Mouse (Mus musculus) gastrocnemius, postnatal 14 days (tissue): ENCODE data around the gene Mrps18c. TPM values are rescaled to one million over a fixed set of nuclear protein-coding genes. Genes with fewer than 3 reads are reported as not detected.

Experiments used
- DNase-seq: peaks from one replicate; pipeline ENCODE4 v3.0.0; 2021; ENCODE audit warnings: mixed read lengths
- intact Hi-C: fragments of 180-260 bp; cut with DNase I; formaldehyde crosslinking; loops from one replicate; pipeline ENCODE4 v1.15.1; 2025; ENCODE audit warnings: low total_unique reads
- long read RNA-seq, 2 experiments: library from polyadenylated mRNA; stranded (forward); transcript quantifications; one replicate each; pipeline ENCODE4 v2.0.0; 2021
- total RNA-seq, 2 experiments: library from RNA; stranded (reverse); gene quantifications; 2 replicates each; pipeline ENCODE4 v1.2.3; 2021

Mrps18c gene
- total RNA-seq = 10 to 100 TPM; 72.2 to 76.4 TPM
- long read RNA-seq, experiment 1, transcript Mrps18c-201 (6 exons, 638 nt) = major isoform, 41 of 43 reads
- long read RNA-seq, experiment 1, partial matches to known transcripts = 0 of 43 reads
- long read RNA-seq, experiment 1, other reads (novel, unspliced or antisense) = 1 of 43 reads
- long read RNA-seq, experiment 2, transcript Mrps18c-201 (6 exons, 638 nt) = major isoform, 37 of 42 reads
- long read RNA-seq, experiment 2, partial matches to known transcripts = 0 of 42 reads
- long read RNA-seq, experiment 2, other reads (novel, unspliced or antisense) = 3 of 42 reads

DNA sequence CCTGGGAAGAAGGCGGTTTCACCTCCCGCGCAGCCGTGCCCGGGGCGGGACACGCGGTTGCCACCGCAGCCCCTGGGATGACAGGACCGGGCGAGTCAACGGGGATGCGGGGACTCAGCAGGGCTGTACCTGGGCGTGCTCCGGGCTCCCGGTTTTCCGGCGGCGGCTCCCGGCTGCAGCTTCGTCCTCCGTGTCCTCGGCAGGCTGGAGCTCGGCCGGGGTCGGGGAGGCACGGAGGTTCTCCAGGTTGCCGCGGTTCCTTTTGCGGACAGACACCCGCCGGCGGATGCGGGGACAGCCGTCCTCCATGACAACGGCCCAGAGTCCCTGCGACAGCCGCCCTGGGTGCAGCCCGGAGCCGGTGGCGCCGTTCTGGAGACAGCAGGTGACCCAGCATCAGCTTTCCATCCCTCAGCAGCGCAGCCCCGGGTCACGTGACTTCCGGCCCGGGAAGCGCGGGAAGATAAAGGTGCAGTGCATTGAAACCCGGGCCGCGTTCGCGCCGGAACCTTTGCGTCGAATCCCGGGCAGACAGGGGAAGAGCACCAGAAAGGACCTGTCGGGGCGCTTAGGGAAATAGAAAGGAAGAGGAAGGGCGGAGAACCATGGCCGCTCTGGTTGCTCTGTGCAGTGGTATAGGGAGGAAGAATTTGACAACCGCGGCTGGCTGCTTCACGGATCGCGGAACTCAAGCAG lies at the start of gene Mrps18c, which contains the start of gene Helq:
Gene Mrps18c, plus strand, starts transcription at position 463 of the 696 bp plus-strand sequence.
Gene Helq, minus strand, starts transcription at position 434 of the 696 bp plus-strand sequence.
- peak; percentile 87 for DNase-seq
- intact Hi-C loops = loop anchor here (10.0 kb wide), 1 partner anchor 114 kb away; no protein-coding TSS in a partner anchor

DNA sequence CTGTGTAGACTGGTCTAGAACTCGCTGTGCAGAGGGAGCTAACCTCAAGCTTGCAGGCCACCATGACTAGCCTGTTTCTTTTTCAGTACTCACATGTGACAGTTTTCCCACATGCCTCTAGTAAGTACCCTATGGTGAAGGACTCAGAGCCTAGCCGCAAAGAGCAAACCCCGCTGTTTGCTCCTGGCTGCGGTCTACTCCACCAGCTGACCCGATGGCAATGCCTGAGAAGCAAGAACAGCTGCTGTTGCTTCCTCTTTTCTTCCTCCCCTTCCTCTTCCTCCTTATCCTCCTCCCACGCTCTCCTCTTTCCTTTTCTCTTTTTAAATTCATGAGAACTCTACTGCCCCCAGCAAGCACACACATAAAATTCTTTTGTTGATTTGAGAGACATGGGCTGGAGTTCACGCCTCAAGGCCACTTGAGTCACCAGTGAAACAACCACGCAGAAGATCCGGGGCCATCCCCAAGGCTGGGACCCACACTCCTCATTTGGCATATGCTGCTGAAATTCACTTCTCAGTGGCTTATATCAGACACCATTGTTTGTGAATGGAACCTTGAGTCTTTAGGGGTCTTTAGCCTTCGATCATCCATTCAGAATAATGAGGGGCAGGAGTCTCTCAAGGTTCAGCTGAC lies 47.7 kb upstream of the Mrps18c start:
- no peak for DNase-seq

DNA sequence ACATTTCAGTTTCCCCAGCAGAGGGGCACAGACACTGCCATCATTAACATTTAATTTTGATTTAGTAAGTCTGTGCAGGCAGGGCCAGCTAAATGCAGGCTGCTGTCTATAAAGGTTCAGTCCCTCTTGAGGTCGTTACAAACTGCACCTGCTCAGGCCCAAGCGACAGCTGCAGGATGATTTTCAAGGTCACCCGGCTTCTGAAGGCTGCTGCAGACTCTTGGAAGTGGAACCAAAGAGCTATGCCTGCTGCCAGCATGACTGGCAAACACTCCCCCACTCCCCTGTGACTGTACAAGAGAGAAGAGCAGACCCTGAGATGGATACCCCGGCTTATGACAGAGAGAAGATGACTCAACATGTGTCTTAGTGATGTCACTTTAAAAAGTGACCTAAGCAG lies 46.8 kb upstream of the Mrps18c start:
- intact Hi-C loops = no loop called here
- DNase-seq = no peak

More for the DNA sequence above, 47.7 kb upstream of the Mrps18c start:
- intact Hi-C loops = no loop called here

DNA sequence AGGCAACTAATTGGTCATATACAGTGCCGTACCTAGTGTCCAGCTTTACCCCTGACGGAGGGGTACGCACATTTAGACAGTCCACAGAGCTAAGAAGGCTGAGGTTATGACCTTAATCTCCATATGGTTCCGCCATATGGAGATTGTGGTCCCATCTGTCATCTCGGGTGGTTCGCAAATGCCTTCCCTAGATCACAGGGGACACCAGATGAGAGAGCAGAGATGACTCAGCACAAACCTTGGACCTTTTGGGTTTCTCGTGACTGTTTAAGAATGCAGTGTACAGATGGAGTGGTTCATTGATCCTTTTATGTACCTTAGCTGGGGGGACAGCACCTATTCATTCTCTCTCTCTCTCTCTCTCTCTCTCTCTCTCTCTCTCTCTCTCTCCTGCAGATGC lies 45.0 kb upstream of the Mrps18c start:
- intact Hi-C loops = no loop called here
- DNase-seq = no peak

DNA sequence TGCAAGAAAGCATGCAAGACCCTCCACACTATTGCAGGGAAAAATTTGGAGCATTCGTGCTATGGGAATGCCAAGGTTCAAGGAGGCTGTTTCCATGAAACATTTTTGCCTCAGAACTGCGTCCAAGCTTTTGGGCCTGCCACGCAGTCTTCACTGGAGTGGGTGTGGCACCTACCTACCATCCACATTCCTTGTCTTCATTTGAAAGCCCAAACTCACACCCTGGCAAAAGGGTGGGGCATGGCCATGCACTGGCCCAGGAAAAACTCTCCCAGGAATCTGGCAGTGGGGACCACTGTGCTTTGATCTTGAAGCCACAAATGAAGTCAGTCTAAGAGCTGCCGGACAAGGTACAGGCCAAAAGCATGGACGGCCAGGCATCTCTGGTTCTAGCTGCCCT lies 40.3 kb upstream of the Mrps18c start:
- intact Hi-C loops = no loop called here
- no peak for DNase-seq

DNA sequence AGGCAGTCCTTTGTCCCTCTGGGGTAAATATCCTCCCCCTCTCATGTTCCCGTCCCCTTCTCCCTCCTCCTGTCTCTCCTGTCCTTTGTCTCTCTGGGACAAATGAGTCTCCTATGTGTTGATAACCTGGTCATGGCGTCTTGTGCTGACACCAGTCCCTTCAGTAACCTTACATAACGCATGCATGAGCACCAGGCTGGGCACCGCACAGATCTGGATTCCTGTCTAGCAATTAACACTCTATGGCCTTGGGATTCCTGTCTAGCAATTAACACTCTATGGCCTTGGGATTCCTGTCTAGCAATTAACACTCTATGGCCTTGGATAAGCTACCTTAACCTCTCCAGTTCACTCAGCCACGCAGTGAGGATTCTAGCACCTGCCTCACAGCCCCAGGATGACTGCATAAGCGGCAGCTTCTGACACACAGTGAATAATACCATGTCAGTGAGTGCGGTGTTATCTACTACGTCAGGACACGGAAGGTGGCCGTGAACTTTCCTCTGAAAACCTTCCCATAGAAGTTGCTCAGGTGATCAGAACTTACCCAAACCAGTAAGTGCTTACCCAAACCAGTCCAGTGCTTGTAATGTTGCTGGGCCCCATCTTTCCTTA lies 38.3 kb upstream of the Mrps18c start:
- intact Hi-C loops = no loop called here
- DNase-seq = no peak

DNA sequence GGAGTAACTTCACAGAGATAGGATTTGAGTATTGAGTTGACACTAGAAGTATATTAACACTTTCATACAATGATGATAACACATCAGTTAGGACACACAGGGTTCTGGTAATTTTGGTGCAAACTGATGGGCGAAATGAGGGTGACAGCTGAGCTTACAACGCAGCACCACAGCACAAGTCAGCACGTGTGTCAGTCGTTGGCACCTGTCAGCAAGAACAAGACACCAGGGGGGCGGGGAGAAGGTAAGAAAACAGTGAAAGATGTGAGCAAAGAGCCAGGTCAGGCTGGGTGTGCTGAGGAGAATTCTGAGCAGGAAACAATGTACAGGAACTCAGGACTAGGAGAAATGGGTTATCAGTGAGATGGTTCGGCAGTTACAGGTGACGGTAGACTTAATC lies 36.7 kb upstream of the Mrps18c start:
- DNase-seq = no peak
- intact Hi-C loops = no loop called here

DNA sequence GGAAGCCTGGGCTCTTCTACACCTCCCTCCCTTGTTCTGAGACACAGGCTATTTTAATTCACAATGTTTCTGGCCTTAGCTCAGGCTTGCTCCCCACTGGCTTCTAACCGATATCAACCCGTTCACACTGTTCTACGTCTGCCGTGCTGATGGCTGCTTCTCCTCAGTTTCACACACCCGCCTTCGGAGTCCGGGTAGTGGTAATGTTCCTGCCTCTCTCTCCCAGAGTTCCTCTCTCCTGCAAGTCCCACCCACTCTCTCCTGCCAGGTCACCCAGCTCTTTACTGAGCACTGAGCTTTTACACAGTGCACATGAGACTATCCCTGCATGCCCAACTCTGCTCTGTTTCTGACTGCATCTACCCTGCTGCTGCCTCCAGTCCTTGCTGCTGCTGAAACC lies 32.4 kb upstream of the Mrps18c start:
- intact Hi-C loops = no loop called here
- no peak for DNase-seq

DNA sequence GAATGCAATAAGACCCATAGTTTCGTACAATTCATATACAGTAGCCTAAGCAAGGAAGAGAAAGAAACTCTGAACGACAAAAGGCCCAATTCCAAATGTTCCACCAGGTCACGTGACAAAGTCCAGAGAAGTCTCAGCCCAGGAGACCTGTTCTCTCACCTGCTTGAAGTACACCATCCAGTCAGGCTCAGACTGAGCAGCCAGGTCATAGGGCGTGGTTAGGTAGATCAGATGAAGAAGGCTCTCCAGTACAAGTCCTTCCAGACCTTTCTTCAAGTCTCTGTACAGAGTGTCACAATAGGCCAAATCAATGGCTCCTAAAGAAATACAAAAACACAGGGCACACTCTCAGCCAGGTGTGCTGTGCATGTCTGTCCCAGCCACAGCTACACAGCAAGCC lies 26.9 kb upstream of the Mrps18c start:
- no peak for DNase-seq
- intact Hi-C loops = no loop called here

DNA sequence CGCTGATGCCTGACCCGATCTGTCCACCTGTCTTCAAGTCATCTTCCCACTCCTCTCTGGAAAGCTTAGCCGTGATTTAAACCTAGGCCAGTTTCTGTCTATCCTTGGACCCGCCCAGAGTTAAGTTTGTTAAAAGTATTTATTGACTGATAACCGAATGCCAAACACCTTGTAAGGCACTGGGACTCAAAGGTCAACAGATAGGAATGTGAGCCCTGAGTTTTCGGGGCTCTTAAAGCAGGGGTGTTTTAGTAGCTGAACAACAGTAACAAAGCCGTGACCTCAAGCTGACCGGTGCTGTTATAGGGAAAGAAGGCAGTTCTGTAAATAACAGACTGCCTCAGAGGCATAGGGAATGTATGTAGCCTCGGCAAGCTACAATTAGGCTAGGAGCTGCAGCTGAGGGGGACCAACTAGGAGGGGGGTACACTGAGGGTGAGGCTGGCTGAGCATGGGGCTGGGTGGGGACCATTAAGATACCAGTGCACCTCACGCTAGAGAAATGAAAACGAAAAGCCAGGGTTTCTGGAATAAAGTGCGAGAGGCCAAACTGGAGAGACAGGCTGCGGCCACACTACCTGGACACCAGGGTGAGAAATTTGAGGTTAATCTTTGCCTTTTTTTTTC lies 22.5 kb upstream of the Mrps18c start:
- no peak for DNase-seq
- intact Hi-C loops = no loop called here

DNA sequence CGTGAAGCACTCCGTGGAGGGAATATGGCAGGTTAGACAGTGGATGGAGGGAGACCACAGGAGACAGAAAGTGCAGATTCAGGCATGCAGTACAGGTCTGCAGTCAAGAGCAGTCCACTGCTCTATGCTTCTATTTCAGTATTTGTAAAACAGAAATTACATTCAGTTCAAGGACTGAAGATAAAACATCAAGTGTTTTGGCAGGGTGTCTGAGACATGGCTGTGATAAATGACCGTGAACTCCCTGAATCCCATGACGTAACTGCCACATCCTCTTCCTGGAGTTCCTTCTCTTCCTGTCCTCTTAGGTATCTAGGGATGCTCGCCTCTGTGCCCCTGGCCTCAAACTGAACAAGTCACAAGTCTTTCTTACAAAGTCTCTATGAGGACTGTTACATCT lies 21.5 kb upstream of the Mrps18c start:
- no peak for DNase-seq
- intact Hi-C loops = no loop called here

DNA sequence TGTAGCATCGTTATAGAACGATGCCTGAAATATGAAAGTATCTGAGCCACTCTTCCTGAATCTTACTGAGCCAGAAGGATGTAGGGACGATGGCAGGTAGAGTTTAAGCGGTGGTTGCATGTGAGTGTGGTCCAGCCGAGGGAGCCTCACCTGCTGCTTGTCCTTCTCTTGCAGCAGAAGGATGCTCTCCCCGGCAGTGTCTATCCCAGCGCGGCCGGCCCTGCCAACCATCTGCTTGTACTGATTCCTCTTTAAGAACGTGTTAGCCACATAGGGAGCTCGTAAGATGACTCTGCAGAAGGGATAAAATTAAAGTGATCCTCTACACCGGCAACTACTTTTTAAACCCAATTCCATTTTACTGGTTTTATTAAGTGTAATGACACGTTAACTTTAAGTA lies 19.4 kb upstream of the Mrps18c start:
- intact Hi-C loops = no loop called here
- no peak for DNase-seq

DNA sequence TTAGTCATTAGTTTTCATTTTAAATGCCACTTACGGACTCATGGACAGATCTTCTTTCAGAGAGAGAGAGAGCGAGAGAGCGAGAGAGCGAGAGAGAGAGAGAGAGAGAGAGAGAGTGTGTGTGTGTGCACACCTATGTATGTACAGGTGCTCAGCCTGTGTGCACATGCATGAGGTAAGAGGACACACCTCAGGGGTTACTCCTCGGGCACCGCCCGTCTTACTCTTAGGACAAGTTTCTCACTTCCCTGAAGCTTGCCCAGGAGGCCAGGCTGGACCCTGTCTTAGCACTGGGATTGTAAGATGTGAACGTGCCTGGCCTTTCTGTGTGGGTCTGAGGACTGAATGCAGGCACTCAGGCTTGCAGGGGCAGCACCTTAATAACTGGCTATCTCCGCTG lies 10.9 kb upstream of the Mrps18c start:
- intact Hi-C loops = no loop called here
- DNase-seq = no peak

DNA sequence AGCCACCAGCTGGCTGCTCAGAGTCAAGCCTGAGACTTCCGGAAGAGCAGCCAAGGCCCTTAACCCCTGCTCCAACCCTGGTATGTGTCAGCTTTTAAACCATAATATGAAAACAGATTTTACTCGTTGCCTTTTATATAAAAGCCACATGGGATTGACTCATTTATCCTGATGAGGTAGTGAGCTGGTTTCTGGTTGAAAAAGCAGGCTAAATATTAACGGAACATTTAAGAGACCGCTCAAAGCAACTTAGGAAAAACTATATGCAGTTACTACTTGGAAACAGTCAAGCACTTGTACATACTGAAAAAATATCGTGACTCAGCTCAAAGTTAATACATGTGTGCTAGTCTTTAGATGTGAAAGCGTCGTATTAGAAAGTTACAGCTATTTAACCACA lies 6.2 kb upstream of the Mrps18c start:
- DNase-seq = no peak
- intact Hi-C loops = loop anchor here (10.0 kb wide), 1 partner anchor 107 kb away; no protein-coding TSS in a partner anchor

DNA sequence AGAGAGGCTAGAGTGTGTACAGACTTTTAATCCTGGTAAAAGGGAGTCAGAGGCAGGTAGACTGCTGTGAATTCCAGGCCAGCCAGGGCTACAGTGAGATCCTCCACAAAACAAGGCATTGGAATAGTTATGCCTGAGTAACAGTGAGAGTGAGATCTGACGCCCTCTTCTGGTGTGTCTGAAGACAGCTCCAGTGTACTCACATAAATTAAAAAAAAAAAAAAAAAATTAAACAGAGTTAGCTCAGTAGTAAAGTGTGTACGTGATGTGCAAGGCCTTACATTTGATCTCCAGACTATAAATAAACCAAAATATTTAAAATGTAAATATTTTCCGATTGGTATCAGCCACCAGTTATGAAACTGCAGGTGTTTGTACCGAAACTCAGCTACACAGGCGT lies 4.3 kb upstream of the Mrps18c start:
- no peak for DNase-seq
- intact Hi-C loops = loop anchor here (10.0 kb wide), 1 partner anchor 109 kb away; no protein-coding TSS in a partner anchor

DNA sequence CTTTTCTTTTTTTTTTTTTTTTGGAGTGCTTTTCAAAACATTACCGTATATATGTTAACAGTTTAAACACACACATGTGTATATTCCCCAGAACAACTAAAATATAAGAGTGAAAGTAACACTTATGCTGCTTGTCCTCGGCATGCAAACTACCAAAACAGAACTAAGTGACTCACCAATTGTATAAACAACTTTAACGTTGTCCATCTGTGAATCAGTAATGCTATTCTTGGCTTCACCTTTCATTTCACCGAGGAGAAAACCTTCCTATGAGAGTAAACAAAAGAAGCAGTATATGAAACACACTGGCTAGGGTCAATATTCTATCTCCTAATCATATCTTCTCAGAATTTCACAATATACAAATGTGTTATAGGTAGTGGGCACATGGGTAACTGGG lies 19.9 kb downstream of the Mrps18c start:
- intact Hi-C loops = no loop called here

DNA sequence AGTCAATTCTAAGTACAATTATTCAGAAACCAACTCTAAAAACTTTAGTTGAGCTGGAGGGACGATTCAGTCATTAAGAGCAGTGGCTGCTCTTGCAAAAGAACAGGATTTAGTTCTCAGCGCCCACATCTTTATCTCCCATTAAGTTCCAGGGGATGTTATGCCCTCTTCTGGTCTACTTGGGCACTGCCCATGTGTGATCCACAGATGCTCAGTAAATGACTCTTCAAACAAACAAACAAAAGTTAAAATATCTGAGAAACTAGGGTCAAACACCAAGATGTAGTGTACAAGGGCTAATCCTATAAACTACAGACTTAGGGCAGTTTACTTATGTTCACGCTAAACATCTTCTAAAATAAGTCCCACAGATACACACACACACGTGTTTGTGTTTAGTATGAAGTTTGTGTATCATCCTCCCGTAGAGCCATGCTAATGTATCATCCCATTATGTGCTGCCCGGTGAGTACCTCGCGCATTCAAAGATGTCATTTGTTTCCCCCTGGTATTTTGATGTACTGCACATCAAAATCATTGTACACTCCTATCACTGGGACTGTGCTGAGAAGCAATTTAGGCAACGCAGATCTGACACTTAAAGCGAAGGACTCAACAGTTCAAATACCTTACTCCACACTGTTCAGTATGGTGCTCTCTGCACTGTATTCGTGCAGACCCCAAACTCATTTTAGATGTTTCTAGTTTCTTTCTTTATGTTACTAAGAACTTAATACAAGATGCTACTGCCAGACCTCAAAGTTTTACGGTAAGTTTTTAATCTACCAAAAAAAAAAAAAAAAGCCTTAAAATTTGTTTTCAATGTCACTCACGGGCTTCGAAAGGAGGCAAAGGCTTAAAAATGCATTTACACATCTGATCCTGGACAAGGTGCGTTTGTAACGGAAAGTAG lies 21.4 kb downstream of the Mrps18c start:
- DNase-seq = no peak
- intact Hi-C loops = no loop called here

More for the DNA sequence above, 19.9 kb downstream of the Mrps18c start:
- DNase-seq = no peak

DNA sequence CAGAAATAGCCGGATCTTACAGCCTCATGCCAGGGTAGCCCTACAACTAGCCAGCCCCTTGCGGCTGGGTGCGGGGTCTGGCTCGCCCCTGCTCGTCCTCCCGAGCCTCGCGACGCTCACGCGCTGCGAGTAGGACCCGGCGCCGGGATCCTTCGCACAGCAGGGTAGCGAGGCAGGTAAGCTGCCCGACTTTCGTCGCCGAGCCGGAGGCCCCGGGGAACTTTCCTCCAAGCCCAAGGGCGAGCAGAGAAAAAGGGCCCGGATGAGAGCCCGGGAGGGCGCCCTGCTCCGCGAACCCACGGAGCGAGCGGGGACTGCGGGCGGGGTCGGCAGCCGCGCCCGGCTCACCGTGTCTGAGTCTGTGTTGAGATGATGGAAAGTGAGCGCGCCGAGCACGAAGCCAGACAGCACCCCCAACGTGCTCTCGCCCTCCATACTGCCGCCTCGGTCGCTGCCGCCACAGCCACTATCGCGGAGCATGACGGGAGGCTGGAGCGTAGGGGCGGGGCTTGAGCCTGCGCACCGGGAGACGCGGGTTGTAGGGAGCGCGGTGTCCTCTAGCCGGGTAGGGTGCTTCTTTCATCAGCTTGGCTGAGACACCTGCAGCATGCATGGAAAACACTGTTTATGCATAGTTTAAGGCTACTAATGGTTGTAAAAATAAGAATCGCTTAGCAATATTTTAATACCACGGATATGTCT lies 22.2 kb downstream of the Mrps18c start, which contains the start of gene Abraxas1:
Gene Abraxas1, minus strand, starts transcription at position 483 of the 702 bp plus-strand sequence.
- peak; percentile 86 for DNase-seq
- intact Hi-C loops = no loop called here
